Comparison of ENCODE assay signal across 29 mouse cellular contexts in genomic region chr11:80838724-80839123, GRCm38 (mm10). TPM values are rescaled to one million over a fixed set of nuclear protein-coding genes. Genes with fewer than 3 reads are reported as not detected.
DNase-seq lines count a peak whose midpoint lies in the region; ATAC-seq and TF ChIP-seq lines count a peak whose summit lies in the region.
"Had no signal": no experiment of that assay in that cellular context is flagged by ENCODE, and none has a peak within 500 bp of the region (broad histone marks: within the 10 kb centered on the region; RNA-seq: fewer than 3 reads in every experiment).

No protein-coding gene starts in this region.

- no peak overlapping the region for H3K9ac ChIP-seq in intestine, postnatal 0 days (ENCODE audit: low read depth, low read length)
- H3K9ac ChIP-seq in intestine, embryonic 16.5 days (ENCODE audit: low read depth, low read length), result no peak overlapping the region
- H3K9ac ChIP-seq in lung, postnatal 0 days (replicated peaks; ENCODE audit: low read depth), result no peak overlapping the region
- H3K9ac ChIP-seq: embryonic facial prominence, embryonic 15.5 days; heart, embryonic 15.5 days; limb, embryonic 13.5 days had no signal

- TF ChIP-seq EP300 in lung, postnatal 0 days (IDR thresholded peaks at IDR 0.05), result no peak

- H3K4me2 ChIP-seq in intestine, postnatal 0 days (replicated peaks; ENCODE audit: low read depth), result no peak overlapping the region
- no peak overlapping the region for H3K4me2 ChIP-seq in intestine, embryonic 16.5 days (ENCODE audit: low read depth, low read length)
- no peak overlapping the region for H3K4me2 ChIP-seq in lung, postnatal 0 days (replicated peaks; ENCODE audit: low read depth, low read length)
- H3K4me2 ChIP-seq: embryonic facial prominence, embryonic 15.5 days; heart, embryonic 15.5 days; limb, embryonic 13.5 days had no signal

- no peaks in the 10 kb centered on the region for H3K27me3 ChIP-seq in intestine, postnatal 0 days (replicated peaks; ENCODE audit: control insufficient read depth, insufficient read depth, low read length)
- H3K27me3 ChIP-seq in intestine, embryonic 16.5 days (replicated peaks; ENCODE audit: control insufficient read depth, insufficient read depth, low read length), result no peaks in the 10 kb centered on the region
- H3K27me3 ChIP-seq in lung, postnatal 0 days (replicated peaks; ENCODE audit: insufficient read depth, low read length), result no peaks in the 10 kb centered on the region
- H3K27me3 ChIP-seq: embryonic facial prominence, embryonic 15.5 days; limb, embryonic 13.5 days had no signal

- H3K27ac ChIP-seq in intestine, postnatal 0 days (ENCODE audit: low read depth, low read length), result no peak overlapping the region
- H3K27ac ChIP-seq in intestine, embryonic 16.5 days (ENCODE audit: low read length), result no peak overlapping the region
- H3K27ac ChIP-seq in lung, postnatal 0 days (ENCODE audit: low read length), result no peak overlapping the region
- H3K27ac ChIP-seq: embryonic facial prominence, embryonic 15.5 days; heart, embryonic 15.5 days; hindbrain, embryonic 10.5 days; limb, embryonic 13.5 days; midbrain, embryonic 10.5 days had no signal

- no peak overlapping the region for H3K4me3 ChIP-seq in intestine, postnatal 0 days (ENCODE audit: low read depth, low read length)
- H3K4me3 ChIP-seq in intestine, embryonic 16.5 days (ENCODE audit: low read length), result no peak overlapping the region
- H3K4me3 ChIP-seq in lung, postnatal 0 days (ENCODE audit: low read depth, low read length), result no peak overlapping the region
- H3K4me3 ChIP-seq: embryonic facial prominence, embryonic 15.5 days; heart, embryonic 15.5 days; hindbrain, embryonic 10.5 days; limb, embryonic 13.5 days; midbrain, embryonic 10.5 days had no signal

- ATAC-seq in intestine, postnatal 0 days, result 0 out of 2 replicates have a peak, but pooled peaks have one; percentile 10
- no peak for ATAC-seq in intestine, embryonic 16.5 days
- no peak for ATAC-seq in lung, postnatal 0 days
- ATAC-seq: inflammation-experienced regulatory T-cells, adult 6 months had no signal

- no peaks in the 10 kb centered on the region for H3K9me3 ChIP-seq in intestine, postnatal 0 days (ENCODE audit: control insufficient read depth)
- no peaks in the 10 kb centered on the region for H3K9me3 ChIP-seq in intestine, embryonic 16.5 days (ENCODE audit: control insufficient read depth, low read length)
- H3K9me3 ChIP-seq in lung, postnatal 0 days (ENCODE audit: low read length), result no peaks in the 10 kb centered on the region
- H3K9me3 ChIP-seq: embryonic facial prominence, embryonic 15.5 days; heart, embryonic 15.5 days; hindbrain, embryonic 10.5 days; limb, embryonic 13.5 days; midbrain, embryonic 10.5 days had no signal

- H3K36me3 ChIP-seq in intestine, postnatal 0 days (ENCODE audit: control insufficient read depth, insufficient read depth), result no peaks in the 10 kb centered on the region
- no peaks in the 10 kb centered on the region for H3K36me3 ChIP-seq in intestine, embryonic 16.5 days (ENCODE audit: control insufficient read depth, insufficient read depth, low read length)
- no peaks in the 10 kb centered on the region for H3K36me3 ChIP-seq in lung, postnatal 0 days (ENCODE audit: insufficient read depth, low read length)
- H3K36me3 ChIP-seq: embryonic facial prominence, embryonic 15.5 days; G1E; heart, embryonic 15.5 days; hindbrain, embryonic 10.5 days; limb, embryonic 13.5 days; midbrain, embryonic 10.5 days had no signal

- WGBS in intestine, postnatal 0 days, result 78% methylated on average over 1 of the region's 1 CpGs
- 70% methylated on average over 1 of the region's 1 CpGs for WGBS in intestine, embryonic 16.5 days
- WGBS in lung, postnatal 0 days, result 73% methylated on average over 1 of the region's 1 CpGs

- no peak for DNase-seq in lung, postnatal 0 days (ENCODE audit: low spot score)
- DNase-seq in lung, postnatal 25 days (ENCODE audit: low spot score), result no peak
- peak; percentile 50 for DNase-seq in NIH3T3 (ENCODE audit: low read depth)
- no peak for DNase-seq in ovary, postnatal 36 days (ENCODE audit: low spot score)
- DNase-seq in gastrocnemius, postnatal 10 days, result no peak
- DNase-seq: adrenal gland, postnatal 36 days; cerebellum, adult 18-20 months; cerebellum, postnatal 25 days; gastrocnemius, postnatal 25 days; kidney, adult 9 months; kidney, postnatal 4 days; lung, postnatal 4 days had no signal

- TF ChIP-seq CTCF in intestine, postnatal 0 days (IDR thresholded peaks at IDR 0.05; ENCODE audit: low read depth), result peak; percentile 37
- 0 out of 2 replicates have a peak, but pooled peaks have one; percentile 30 for TF ChIP-seq CTCF in lung, postnatal 0 days (IDR thresholded peaks at IDR 0.05)

- H3K4me1 ChIP-seq in intestine, postnatal 0 days (replicated peaks; ENCODE audit: control insufficient read depth, insufficient read depth, low read length), result no peaks in the 10 kb centered on the region
- H3K4me1 ChIP-seq in intestine, embryonic 16.5 days (ENCODE audit: control insufficient read depth, insufficient read depth, low read length), result no peaks in the 10 kb centered on the region
- H3K4me1 ChIP-seq in lung, postnatal 0 days (ENCODE audit: insufficient read depth, low read depth, low read length), result no peaks in the 10 kb centered on the region
- H3K4me1 ChIP-seq: embryonic facial prominence, embryonic 15.5 days; heart, embryonic 15.5 days; limb, embryonic 13.5 days had no signal

RNA-seq across cellular contexts. Expression of gene Spaca3, which starts 19.4 kb away (rescaled TPM):
- polyA plus RNA-seq in intestine, postnatal 0 days (2015; fragmentation: Nextera tagmentation; extraction: Ambion mirVana), result not detected in 2 replicates
- not detected in 2 replicates for polyA plus RNA-seq in intestine, embryonic 16.5 days (2015; fragmentation: Nextera tagmentation; extraction: Ambion mirVana)
- polyA plus RNA-seq in lung, postnatal 0 days (2015; fragmentation: Nextera tagmentation; extraction: Ambion mirVana), result not detected in 2 replicates
- not detected for total RNA-seq in gastrocnemius, postnatal 10 days (2021)
- total RNA-seq: adrenal gland, postnatal 36 days; G1E; gastrocnemius, postnatal 25 days; heart, adult 8-10 months; layer of hippocampus, postnatal 10 days; left cerebral cortex, postnatal 10 days; monocyte, adult 5-6 weeks had no signal
- polyA plus RNA-seq: embryonic facial prominence, embryonic 15.5 days; frontal cortex, adult 2 months; G1E; heart, embryonic 15.5 days; hindbrain, embryonic 10.5 days; inflammation-experienced regulatory T-cells, adult 6 months; limb, embryonic 13.5 days; liver, embryonic 16.5 days; midbrain, embryonic 10.5 days; neural tube, embryonic 11.5 days; small intestine, adult 2 months had no signal

RNA-seq across cellular contexts. Expression of gene Tmem98, which starts 28.7 kb away (rescaled TPM):
- polyA plus RNA-seq in intestine, postnatal 0 days (2015; fragmentation: Nextera tagmentation; extraction: Ambion mirVana), result 148 and 156 TPM in 2 replicates
- 241 and 243 TPM in 2 replicates for polyA plus RNA-seq in intestine, embryonic 16.5 days (2015; fragmentation: Nextera tagmentation; extraction: Ambion mirVana)
- polyA plus RNA-seq in lung, postnatal 0 days (2015; fragmentation: Nextera tagmentation; extraction: Ambion mirVana), result 72.1 and 82.0 TPM in 2 replicates
- 1 to 10 TPM; 8.6 to 9.1 TPM for total RNA-seq in gastrocnemius, postnatal 10 days (2021)
- total RNA-seq: G1E; monocyte, adult 5-6 weeks had no signal
- polyA plus RNA-seq: G1E had no signal

RNA-seq across cellular contexts. Expression of gene Myo1d, which starts 58.9 kb away (rescaled TPM):
- polyA plus RNA-seq in intestine, postnatal 0 days (2015; fragmentation: Nextera tagmentation; extraction: Ambion mirVana), result 57.2 and 64.1 TPM in 2 replicates
- 80.9 and 97.7 TPM in 2 replicates for polyA plus RNA-seq in intestine, embryonic 16.5 days (2015; fragmentation: Nextera tagmentation; extraction: Ambion mirVana)
- 26.4 and 29.6 TPM in 2 replicates for polyA plus RNA-seq in lung, postnatal 0 days (2015; fragmentation: Nextera tagmentation; extraction: Ambion mirVana)
- total RNA-seq in gastrocnemius, postnatal 10 days (2021), result 10 to 100 TPM in 1 of 2 experiments, 1 to 10 TPM in 1; 6.6 to 12.5 TPM
- total RNA-seq: G1E had no signal
- polyA plus RNA-seq: G1E had no signal
